Mouse (Mus musculus) gastrocnemius, postnatal 10 days (tissue): ENCODE results near the gene Stum. TPM values are rescaled to one million over a fixed set of nuclear protein-coding genes. Genes with fewer than 3 reads are reported as not detected.
"Not testable (repeated sequence)": the region's sequence is repeated elsewhere in the genome, so short reads cannot be mapped to it uniquely, and the experiment has no call there.

Experiments used
- DNase-seq: peaks from one replicate; pipeline ENCODE4 v3.0.0; 2021; ENCODE audit warnings: mixed read lengths
- total RNA-seq, 2 experiments: library from RNA; stranded (reverse); gene quantifications; 2 replicates each; pipeline ENCODE4 v1.2.3; 2021

The Stum gene
- total RNA-seq, 2 experiments from 2014 or later = 1.2 to 2.1 TPM

DNA sequence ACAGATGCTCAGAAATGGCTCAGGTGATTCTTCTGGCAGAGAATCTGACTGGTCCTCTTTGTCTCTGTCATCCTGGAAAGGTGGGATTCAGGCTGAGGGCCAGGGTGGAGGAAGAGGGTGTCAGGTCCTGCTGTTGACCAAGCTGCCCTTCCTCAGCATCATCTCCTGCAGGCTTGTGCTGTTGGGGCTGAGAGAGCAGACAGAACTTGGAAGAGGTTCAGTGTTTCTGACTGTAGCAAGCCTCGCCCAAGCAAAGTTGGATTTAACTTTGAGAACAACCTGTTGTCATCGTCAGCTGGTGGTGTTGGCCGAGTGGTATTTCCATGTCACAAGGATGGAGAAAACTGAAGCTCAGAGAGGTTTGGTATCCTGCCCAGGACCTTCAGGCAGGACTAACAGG is 78.6 kb downstream of the Stum start:
- no peak for DNase-seq

GRCm38 (mm10) chr1:180403694-180404606 is 79.4 kb downstream of the Stum start:
- no peak for DNase-seq

- no peak for DNase-seq
Measured at GRCm38 (mm10) chr1:180403357-180403693, 80.0 kb downstream of the Stum start.

GRCm38 (mm10) chr1:180402481-180403081 is 80.7 kb downstream of the Stum start:
- DNase-seq = no peak

DNA sequence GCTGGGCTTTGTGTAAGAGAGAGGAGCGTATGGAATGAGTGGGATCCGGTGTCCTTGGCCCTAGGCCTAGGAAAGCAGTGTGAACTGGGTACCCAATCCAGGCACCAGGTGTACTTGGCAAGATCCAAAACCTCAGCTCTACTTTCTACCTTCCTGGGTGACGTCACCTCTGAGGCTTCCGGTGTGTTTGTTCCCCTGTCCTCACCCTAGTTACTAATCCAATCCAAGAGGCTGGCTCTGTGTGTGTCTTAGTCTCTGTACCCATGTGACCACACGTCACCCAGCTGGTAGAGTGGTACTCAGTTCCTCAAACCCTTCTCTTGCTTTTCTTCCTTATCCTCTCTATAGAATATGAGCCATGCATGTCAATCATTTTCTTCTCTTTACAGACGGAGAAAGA is 81.6 kb downstream of the Stum start:
- DNase-seq = no peak

DNA sequence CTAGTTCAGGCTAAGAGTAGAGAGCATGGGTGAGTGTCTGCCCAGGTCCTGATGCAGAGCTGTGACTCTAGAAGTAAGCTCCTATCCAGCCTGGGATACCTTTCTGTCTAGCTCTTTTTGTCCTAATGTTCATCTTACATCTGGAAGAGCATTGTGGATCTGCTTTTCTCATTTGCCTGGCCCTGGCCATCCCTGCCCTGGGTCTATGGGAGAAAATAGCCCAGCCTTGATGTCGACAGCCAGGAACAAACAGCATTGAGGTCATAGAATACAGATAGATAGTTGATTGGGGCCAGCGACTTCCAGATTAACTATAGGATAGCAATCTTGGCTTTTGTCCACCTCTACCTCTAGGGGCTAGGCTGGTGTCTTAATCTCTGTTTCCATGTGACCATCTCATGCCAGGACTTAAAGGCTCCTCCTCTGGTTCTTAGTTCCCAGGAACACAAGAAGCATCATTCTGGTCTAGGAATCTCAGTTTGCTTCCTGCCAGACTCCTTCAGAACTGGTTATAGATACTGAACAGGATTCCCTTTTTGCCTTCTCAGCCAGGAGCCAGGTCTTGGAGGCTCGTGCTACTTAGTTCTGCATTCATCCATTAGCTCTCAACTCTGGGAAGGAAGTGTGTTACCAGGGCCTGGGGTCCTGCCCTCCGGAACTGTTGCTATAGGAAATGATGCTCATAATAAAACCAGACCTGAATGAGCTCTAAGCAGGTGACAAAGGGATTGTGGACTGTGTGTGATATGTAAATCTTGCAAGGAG is 82.4 kb downstream of the Stum start:
- DNase-seq = no peak

GRCm38 (mm10) chr1:180398446-180398845 is 84.9 kb downstream of the Stum start:
- DNase-seq = no peak

DNA sequence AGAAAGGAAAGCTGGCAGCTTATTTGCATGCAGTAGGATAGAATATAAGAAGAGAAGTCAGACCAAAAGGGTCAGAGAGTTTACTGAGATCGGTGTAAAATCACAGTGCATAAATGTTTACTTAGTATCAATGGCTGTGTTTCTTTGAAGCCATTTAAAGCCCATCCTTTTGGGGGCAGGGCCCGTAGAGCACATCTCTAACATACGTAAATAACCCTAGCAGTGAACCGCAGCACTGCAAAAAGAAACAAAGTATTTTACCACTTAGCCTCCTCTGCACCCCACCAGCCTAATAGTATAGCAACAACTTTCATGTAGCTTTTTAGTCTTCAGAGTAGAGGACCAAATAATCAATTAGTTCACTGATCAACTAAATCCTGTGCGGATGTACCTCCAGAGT is 85.6 kb downstream of the Stum start:
- DNase-seq = no peak

GRCm38 (mm10) chr1:180393873-180394272 is 89.4 kb downstream of the Stum start:
- DNase-seq = no peak

GRCm38 (mm10) chr1:180393017-180393797 is 90.1 kb downstream of the Stum start:
- no peak for DNase-seq

DNA sequence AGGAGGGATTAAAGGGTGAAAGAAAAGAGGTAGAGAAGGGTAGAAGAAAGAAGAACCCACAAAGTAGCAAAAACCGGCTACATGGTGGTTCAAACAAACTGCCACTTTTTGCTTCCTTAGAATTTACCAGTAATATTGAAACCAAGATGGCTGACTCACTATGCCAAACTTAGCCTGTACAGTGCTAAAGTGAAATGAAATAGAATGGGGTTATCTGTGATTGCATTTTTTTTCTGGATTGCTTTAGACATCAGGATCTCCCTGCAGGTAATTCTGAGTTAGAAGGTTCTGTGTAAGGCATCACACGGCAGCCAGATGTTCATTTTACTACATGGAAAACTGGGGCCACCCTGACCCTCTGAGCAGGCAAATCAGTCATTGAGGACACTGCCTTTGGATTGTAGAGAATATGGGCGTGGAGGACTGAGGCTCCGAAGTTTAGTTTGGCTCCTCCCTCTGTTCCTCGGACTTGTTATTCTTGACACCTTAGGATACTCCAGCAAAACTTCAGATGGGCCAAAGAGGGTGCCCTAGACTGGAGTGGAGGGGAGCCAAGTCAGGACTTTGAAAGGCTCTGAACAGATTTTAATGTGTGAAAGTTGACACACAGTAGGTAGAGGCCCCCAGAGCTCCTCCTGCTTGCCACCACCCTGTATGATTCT is 91.0 kb downstream of the Stum start:
- DNase-seq = no peak

GRCm38 (mm10) chr1:180391575-180391945 is 91.7 kb downstream of the Stum start:
- no peak for DNase-seq

GRCm38 (mm10) chr1:180390746-180391574 is 92.3 kb downstream of the Stum start:
- no peak for DNase-seq

- peak; percentile 25 for DNase-seq
Measured at GRCm38 (mm10) chr1:180390321-180390731, 93.0 kb downstream of the Stum start.

GRCm38 (mm10) chr1:180389213-180389760 is 94.0 kb downstream of the Stum start:
- not testable (repeated sequence) for DNase-seq

DNA sequence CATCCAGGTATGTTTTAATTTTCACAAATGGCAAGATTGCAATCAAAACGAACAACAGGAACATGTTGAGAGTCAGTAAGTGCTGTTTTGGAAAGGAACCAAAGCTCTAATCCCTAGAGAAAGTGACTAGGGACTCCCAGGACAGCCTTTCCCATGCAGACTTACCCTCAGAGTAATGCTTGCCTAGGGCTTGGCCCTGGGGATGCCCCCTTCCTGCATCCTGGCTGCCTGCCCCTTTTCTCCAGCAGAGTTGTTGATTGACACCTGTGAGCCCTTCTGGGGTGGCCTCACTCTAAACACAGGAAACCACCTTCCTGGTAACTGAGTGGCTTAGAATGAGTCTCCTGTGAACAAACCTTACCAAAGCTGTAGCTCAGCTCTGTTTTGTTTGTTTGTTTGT is 94.8 kb downstream of the Stum start:
- no peak for DNase-seq

DNA sequence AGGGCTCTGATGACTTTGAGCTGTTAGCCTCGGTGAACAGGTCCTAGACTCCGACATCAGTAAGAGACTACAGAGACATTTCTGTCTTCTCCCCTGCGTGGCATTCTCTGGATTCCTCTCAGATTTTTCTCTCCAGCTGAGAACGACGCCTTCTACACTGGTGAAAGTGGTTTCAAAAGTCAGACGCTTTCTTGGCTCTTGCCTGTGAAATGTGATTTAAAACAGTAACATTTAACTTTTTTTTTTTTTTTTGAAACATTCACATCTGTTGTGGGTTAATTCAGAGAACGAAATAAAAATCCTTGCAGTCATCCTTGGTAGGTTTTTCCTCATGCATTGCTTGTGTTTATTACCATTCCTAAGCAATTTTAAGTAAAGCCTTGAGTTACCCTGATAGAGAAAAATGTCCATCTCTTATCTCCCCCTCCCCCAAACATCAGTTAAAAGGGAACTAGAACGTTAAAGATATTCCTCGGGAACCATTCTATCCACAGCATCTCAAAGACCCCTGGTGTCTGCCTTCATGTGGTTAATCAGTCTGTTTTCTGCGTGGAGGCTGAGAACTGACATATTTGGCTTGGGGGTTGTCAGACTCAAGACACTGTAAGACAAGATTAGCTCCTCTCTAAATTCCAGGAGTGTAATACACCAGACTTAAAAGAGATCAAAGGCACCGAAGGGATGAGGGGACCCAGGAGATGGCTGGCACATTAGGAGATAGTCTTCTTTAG is 95.4 kb downstream of the Stum start:
- DNase-seq = no peak

- peak; percentile 97 for DNase-seq
Measured at GRCm38 (mm10) chr1:180386951-180387749, 96.2 kb downstream of the Stum start.

GRCm38 (mm10) chr1:180385308-180385707 is 98.0 kb downstream of the Stum start:
- no peak for DNase-seq
